Mouse (Mus musculus): ENCODE measurements around the gene Wwox. TPM values are rescaled to one million over a fixed set of nuclear protein-coding genes. Genes with fewer than 3 reads are reported as not detected.

Wwox gene
- polyA plus RNA-seq, 1 experiment from 2014 or later, result 11.0 TPM

DNA sequence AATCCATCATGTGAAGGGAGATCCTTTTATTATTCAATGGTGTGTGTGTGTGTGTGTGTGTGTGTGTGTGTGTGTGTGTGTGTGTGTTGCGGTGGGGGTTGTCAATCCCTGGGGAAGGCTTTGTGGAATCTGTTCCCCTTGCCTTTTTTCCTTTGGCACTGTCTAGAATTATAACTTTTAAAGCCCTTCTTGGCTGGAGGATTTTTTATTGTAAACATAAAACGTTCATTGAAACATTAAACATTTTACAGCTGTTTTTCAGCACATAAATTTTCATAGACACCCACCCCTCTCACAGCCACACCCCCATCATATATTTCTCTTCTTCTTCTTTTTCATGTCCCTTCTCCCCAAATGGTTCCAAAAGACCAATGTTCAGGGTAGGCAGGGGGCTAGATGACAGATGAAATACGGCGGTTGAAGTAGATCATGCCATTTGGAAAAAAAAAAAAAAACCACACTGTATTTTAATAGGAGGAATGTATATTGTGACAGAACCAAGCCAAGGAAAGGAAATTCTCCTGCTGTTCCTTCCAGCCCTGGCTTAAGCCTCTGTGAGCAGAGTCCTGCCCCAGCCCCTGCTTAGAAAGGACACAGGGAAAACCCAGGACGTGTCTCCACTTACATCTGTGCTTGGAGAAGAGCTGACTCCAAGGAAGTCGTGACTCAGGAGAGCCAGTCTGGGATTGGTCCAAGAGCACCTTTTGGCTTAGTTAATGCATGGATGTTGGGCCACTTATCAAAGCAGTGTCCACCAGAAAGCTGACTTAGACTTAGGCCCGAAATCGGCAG is 517.1 kb downstream of the Wwox start:
- Histone ChIP-seq H3K27me3 (ENCODE audit: control insufficient read depth, insufficient read depth, low read length) (no peaks in the 10 kb centered on the region), H3K36me3 (ENCODE audit: control insufficient read depth, insufficient read depth, low read length) (no peaks in the 10 kb centered on the region), H3K27ac (ENCODE audit: low read depth, low read length) (no peak overlapping the region), H3K4me1 (ENCODE audit: control insufficient read depth, insufficient read depth, low read length) (no peaks in the 10 kb centered on the region), H3K4me3 (ENCODE audit: low read depth, low read length) (no peak overlapping the region), H3K4me2 (ENCODE audit: low read depth) (no peak overlapping the region), H3K9me3 (ENCODE audit: control insufficient read depth, low read length) (no peaks in the 10 kb centered on the region), H3K9ac (ENCODE audit: low read length) (no peak overlapping the region)
- ATAC-seq (ENCODE audit: insufficient read depth, low FRiP score, low TSS enrichment), result no peak
- 79% methylated on average over 8 of the region's 8 CpGs for WGBS
- DNase-seq (ENCODE audit: low spot score), result no peak

DNA sequence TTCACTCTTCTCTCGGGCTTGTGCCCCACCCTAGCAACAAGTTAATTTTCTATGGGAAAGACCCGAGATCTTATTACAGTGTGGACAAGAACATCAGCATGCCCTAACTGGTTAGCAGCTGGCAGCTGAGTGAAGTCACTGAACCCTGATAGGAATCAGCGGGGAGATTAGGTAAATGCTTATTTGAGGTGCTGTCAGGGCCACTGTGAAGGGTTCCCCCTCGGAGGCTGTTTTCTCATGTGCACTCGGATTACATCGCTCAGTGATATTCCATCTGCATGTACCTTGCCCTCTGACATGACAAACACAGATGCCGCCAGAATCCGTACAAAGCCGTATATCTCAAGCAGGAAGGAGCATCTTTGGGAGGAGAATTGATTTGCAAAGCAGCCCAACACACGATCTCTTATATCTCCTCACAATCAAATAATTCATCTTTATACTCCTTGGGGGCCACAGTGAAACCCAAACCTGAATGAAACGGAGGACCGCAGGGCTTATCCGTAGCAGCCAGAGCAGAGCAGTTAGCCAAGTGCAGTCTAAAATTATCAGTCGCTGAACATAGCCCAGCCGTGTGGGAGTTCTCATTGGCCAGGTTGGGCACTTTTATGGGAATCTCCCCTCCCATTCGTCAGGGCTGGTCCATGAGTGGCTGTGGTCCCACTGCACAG is 519.1 kb downstream of the Wwox start:
- DNase-seq (ENCODE audit: low spot score) (peak; percentile 17), ATAC-seq (ENCODE audit: insufficient read depth, low FRiP score, low TSS enrichment) (no peak)
- Histone ChIP-seq H3K4me2 (ENCODE audit: low read depth) (no peak overlapping the region), H3K4me1 (ENCODE audit: control insufficient read depth, insufficient read depth, low read length) (no peaks in the 10 kb centered on the region), H3K27me3 (ENCODE audit: control insufficient read depth, insufficient read depth, low read length) (no peaks in the 10 kb centered on the region), H3K4me3 (ENCODE audit: low read depth, low read length) (no peak overlapping the region), H3K36me3 (ENCODE audit: control insufficient read depth, insufficient read depth, low read length) (no peaks in the 10 kb centered on the region), H3K9me3 (ENCODE audit: control insufficient read depth, low read length) (no peaks in the 10 kb centered on the region), H3K27ac (ENCODE audit: low read depth, low read length) (no peak overlapping the region), H3K9ac (ENCODE audit: low read length) (no peak overlapping the region)
- WGBS, result 74% methylated on average over 16 of the region's 16 CpGs

DNA sequence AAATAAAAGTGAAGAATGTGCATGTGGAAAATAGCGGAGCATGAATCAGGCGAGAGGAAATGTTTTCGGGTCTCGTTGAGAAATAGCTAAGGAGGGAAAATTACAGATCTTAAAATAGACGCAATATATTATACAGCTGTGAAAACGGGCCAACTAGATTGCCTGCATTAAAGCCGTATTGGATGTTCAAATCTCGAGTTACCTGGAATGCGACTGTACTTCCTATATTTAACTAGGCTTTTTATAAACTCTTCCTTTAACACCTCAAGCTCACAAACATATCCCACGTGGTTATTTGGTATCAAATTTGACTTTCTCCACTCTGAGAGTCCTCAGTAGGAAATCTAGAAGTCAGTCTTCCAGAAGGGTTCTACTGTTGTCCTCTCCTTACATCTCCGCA is 520.0 kb downstream of the Wwox start:
- Histone ChIP-seq H3K4me2 (ENCODE audit: low read depth) (no peak overlapping the region), H3K27me3 (ENCODE audit: control insufficient read depth, insufficient read depth, low read length) (no peaks in the 10 kb centered on the region), H3K27ac (ENCODE audit: low read depth, low read length) (no peak overlapping the region), H3K4me3 (ENCODE audit: low read depth, low read length) (no peak overlapping the region), H3K9me3 (ENCODE audit: control insufficient read depth, low read length) (no peaks in the 10 kb centered on the region), H3K9ac (ENCODE audit: low read length) (no peak overlapping the region), H3K36me3 (ENCODE audit: control insufficient read depth, insufficient read depth, low read length) (no peaks in the 10 kb centered on the region), H3K4me1 (ENCODE audit: control insufficient read depth, insufficient read depth, low read length) (no peaks in the 10 kb centered on the region)
- 89% methylated on average over 11 of the region's 11 CpGs for WGBS
- ATAC-seq (ENCODE audit: insufficient read depth, low FRiP score, low TSS enrichment), result no peak
- no peak for DNase-seq (ENCODE audit: low spot score)

DNA sequence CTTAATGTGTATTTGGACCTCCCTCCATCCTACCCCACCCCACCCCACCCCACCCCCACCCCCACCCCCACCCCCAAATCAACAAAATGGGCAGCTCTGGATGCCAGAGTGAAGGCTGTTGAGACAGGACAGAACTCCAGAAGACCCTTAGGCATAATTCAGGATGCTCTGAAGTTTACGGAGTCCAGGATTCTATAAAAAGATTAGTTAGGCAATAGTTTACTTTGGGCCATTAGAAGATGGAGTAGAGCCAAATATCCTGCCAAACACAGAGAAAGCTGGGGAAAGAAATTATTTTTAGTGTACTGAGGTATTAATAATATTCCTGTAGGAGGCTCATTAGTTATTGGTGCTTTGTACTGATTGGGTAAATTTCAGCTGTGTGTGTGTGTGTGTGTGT is 523.0 kb downstream of the Wwox start:
- no peaks in the 10 kb centered on the region for H3K36me3 ChIP-seq (ENCODE audit: control insufficient read depth, insufficient read depth, low read length)
- no peaks in the 10 kb centered on the region for H3K4me1 ChIP-seq (ENCODE audit: control insufficient read depth, insufficient read depth, low read length)
- H3K9ac ChIP-seq (ENCODE audit: low read length), result no peak overlapping the region
- H3K27ac ChIP-seq (ENCODE audit: low read depth, low read length), result no peak overlapping the region
- DNase-seq (ENCODE audit: low spot score), result no peak
- no peak for ATAC-seq (ENCODE audit: insufficient read depth, low FRiP score, low TSS enrichment)
- H3K9me3 ChIP-seq (ENCODE audit: control insufficient read depth, low read length), result no peaks in the 10 kb centered on the region
- no peak overlapping the region for H3K4me3 ChIP-seq (ENCODE audit: low read depth, low read length)
- WGBS, result 92% methylated on average over 1 of the region's 1 CpGs
- no peak overlapping the region for H3K4me2 ChIP-seq (ENCODE audit: low read depth)
- no peaks in the 10 kb centered on the region for H3K27me3 ChIP-seq (ENCODE audit: control insufficient read depth, insufficient read depth, low read length)

DNA sequence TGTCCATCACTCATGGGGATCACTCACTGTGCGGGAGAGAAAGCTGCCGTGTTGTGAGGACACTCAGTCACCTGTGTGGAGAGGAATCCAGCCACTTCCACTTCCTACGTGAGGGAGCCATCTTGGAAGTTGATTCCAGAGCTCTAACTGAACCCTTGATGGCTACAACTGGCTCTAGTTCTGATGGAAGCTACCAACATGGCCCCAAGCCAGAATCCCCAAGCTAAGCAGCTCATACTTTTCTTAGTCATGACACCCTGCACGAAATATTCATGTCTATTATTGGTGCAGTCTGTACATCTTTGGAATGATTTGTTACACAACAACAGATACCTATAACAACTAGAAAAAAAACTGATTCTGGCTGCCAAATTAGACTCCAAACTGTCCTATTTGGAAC is 523.8 kb downstream of the Wwox start:
- H3K4me1 ChIP-seq (ENCODE audit: control insufficient read depth, insufficient read depth, low read length), result no peaks in the 10 kb centered on the region
- no peaks in the 10 kb centered on the region for H3K36me3 ChIP-seq (ENCODE audit: control insufficient read depth, insufficient read depth, low read length)
- 91% methylated on average over 4 of the region's 4 CpGs for WGBS
- H3K9me3 ChIP-seq (ENCODE audit: control insufficient read depth, low read length), result no peaks in the 10 kb centered on the region
- H3K9ac ChIP-seq (ENCODE audit: low read length), result no peak overlapping the region
- no peak overlapping the region for H3K4me2 ChIP-seq (ENCODE audit: low read depth)
- no peak overlapping the region for H3K27ac ChIP-seq (ENCODE audit: low read depth, low read length)
- DNase-seq (ENCODE audit: low spot score), result no peak
- no peak overlapping the region for H3K4me3 ChIP-seq (ENCODE audit: low read depth, low read length)
- H3K27me3 ChIP-seq (ENCODE audit: control insufficient read depth, insufficient read depth, low read length), result no peaks in the 10 kb centered on the region
- no peak for ATAC-seq (ENCODE audit: insufficient read depth, low FRiP score, low TSS enrichment)

DNA sequence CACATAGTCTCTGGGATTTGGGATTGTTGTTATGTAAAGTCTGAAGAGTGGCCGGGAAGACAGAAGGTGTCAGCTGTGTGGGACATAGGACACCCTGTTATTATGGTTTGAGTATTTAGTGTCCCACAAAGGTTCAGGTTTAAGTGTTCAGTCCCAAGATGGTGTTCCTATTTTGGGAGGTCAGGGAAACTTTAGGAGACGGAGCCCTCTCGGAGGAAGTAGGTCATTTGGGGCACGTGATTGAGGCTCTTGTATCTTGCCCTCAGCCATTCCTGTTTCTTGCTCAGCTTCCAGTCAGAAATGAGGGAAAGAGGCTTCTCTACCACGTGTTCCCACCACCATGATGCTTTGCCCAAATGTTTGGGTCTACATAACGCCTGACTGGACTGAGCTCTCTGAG is 524.8 kb downstream of the Wwox start:
- H3K4me1 ChIP-seq (ENCODE audit: control insufficient read depth, insufficient read depth, low read length), result no peaks in the 10 kb centered on the region
- H3K9ac ChIP-seq (ENCODE audit: low read length), result no peak overlapping the region
- no peak overlapping the region for H3K4me2 ChIP-seq (ENCODE audit: low read depth)
- no peak for DNase-seq (ENCODE audit: low spot score)
- H3K36me3 ChIP-seq (ENCODE audit: control insufficient read depth, insufficient read depth, low read length), result no peaks in the 10 kb centered on the region
- no peak overlapping the region for H3K4me3 ChIP-seq (ENCODE audit: low read depth, low read length)
- 0 out of 2 replicates have a peak, but pooled peaks cover 4% of the 10 kb centered on the region for H3K9me3 ChIP-seq (ENCODE audit: control insufficient read depth, low read length)
- no peaks in the 10 kb centered on the region for H3K27me3 ChIP-seq (ENCODE audit: control insufficient read depth, insufficient read depth, low read length)
- no peak overlapping the region for H3K27ac ChIP-seq (ENCODE audit: low read depth, low read length)
- no peak for ATAC-seq (ENCODE audit: insufficient read depth, low FRiP score, low TSS enrichment)
- 91% methylated on average over 6 of the region's 6 CpGs for WGBS

DNA sequence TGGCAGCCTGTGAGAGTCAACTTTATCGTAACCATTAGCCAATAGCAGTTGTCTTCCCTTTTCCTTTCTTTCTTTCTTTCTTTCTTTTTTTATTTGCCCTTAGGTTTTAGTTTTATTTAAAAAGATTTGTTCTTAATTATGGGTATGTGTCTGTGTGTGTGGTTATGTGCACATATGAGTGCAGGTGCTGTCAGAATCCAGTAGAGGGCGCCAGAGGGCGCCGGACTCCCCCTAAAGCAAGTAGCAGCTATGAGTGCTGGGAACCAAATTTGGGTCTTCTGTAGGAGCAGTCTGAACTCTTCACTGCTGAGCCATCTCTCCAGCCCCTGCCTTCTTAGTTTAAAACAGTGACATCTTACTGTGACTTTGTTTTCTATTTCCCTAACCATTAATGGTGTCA is 529.4 kb downstream of the Wwox start:
- no peak overlapping the region for H3K4me3 ChIP-seq (ENCODE audit: low read depth, low read length)
- no peaks in the 10 kb centered on the region for H3K36me3 ChIP-seq (ENCODE audit: control insufficient read depth, insufficient read depth, low read length)
- H3K27ac ChIP-seq (ENCODE audit: low read depth, low read length), result no peak overlapping the region
- H3K9ac ChIP-seq (ENCODE audit: low read length), result no peak overlapping the region
- ATAC-seq (ENCODE audit: insufficient read depth, low FRiP score, low TSS enrichment) (no peak), DNase-seq (ENCODE audit: low spot score) (no peak)
- H3K9me3 ChIP-seq (ENCODE audit: control insufficient read depth, low read length), result 0 out of 2 replicates have a peak, but pooled peaks cover 4% of the 10 kb centered on the region
- WGBS, result 82% methylated on average over 4 of the region's 4 CpGs
- H3K27me3 ChIP-seq (ENCODE audit: control insufficient read depth, insufficient read depth, low read length), result no peaks in the 10 kb centered on the region
- peaks cover 4% of the 10 kb centered on the region; the same call in 1 of the 2 replicates for H3K4me1 ChIP-seq (ENCODE audit: control insufficient read depth, insufficient read depth, low read length)
- H3K4me2 ChIP-seq (ENCODE audit: low read depth), result no peak overlapping the region

DNA sequence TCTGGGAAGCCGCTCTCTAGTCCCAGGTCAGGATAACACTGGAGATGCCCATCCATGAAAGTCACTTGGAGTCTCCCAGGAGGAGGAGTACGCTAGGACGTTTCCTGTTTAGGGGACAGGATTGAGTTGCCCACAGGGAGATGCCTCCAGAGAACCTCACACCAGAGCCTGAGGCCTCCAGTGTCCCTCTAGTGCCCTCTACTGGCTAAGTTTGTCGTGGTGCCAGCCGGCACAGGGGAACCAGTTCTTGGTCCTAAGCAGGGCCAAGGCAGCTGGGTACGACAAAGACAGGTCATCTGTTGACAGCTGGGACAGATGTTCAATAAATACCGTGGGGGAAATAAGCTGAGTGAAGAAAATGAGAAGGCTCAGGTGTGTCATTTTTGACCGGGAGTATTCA is 531.9 kb downstream of the Wwox start:
- Histone ChIP-seq H3K27me3 (ENCODE audit: control insufficient read depth, insufficient read depth, low read length) (no peaks in the 10 kb centered on the region), H3K27ac (ENCODE audit: low read depth, low read length) (no peak overlapping the region), H3K4me1 (ENCODE audit: control insufficient read depth, insufficient read depth, low read length) (peaks cover 4% of the 10 kb centered on the region; the same call in 1 of the 2 replicates), H3K9me3 (ENCODE audit: control insufficient read depth, low read length) (0 out of 2 replicates have a peak, but pooled peaks cover 4% of the 10 kb centered on the region), H3K4me3 (ENCODE audit: low read depth, low read length) (no peak overlapping the region), H3K36me3 (ENCODE audit: control insufficient read depth, insufficient read depth, low read length) (no peaks in the 10 kb centered on the region), H3K9ac (ENCODE audit: low read length) (no peak overlapping the region), H3K4me2 (ENCODE audit: low read depth) (no peak overlapping the region)
- 40% methylated on average over 8 of the region's 8 CpGs for WGBS
- DNase-seq (ENCODE audit: low spot score), result peak; percentile 82
- ATAC-seq (ENCODE audit: insufficient read depth, low FRiP score, low TSS enrichment), result peak; percentile 27; the same call in 1 of the 2 replicates
